In the genomic region with DNA sequence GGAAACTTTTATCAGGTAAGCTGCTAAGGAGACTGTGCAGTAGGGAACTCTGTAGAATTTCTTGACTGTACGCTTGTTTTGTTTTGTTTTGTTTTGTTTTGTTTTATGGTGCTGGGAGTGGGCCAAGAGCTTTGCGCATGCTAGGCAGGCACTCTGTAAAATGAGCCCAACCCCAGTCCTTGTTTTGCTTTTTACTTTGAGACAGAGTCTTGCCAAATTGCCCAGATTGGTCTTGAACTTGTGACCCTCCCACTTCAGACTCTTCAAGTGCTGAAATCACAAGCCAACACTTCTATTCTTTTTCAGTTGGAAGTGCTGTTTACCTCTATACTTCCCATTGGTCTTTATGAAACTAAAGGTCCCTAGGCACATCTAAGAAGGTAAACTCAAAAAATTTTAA, we compare ENCODE assay signal across 4 mouse cellular contexts.
"Had no signal": no experiment of that assay in that cellular context is flagged by ENCODE, and none has a peak within 500 bp of the region (broad histone marks: within the 10 kb centered on the region; RNA-seq: fewer than 3 reads in every experiment).

No protein-coding gene starts in this region.

- DNase-seq: kidney, adult 8-10 months; kidney, postnatal 25 days; liver, postnatal 0 days; retina, postnatal 1 day had no signal
